Mouse (Mus musculus): ENCODE results near the gene Pdzd2. TPM values are rescaled to one million over a fixed set of nuclear protein-coding genes. Genes with fewer than 3 reads are reported as not detected.

Gene Pdzd2
- total and polyA plus RNA-seq, 2 experiments from 2014 or later, result 15.9 to 40.6 TPM

DNA sequence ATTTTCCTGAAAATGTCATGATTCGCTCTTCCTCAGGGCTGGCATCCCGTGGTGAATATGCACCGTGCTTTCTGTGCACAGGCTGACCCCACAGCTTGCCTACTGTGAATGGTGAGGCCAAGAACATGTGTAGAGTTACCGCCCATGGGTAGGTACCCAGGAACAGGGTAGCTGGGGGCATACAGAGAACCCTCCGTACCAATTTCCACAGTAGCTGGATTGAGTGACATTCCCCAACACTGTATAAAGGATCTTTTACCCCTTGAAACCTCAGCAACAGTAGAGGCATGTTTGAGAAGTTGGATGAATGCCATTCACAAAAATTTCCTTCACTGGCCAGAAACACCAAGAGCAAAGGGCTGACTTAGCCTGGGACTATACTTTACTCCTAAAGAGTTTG is 271.1 kb downstream of the Pdzd2 start:
- WGBS, result 50% methylated on average over 5 of the region's 5 CpGs
- H3K4me2 ChIP-seq (ENCODE audit: low read depth, low read length), result no peak overlapping the region
- no peak overlapping the region for H3K27ac ChIP-seq
- ATAC-seq, result peak; percentile 39
- DNase-seq (ENCODE audit: low spot score), result no peak
- H3K4me1 ChIP-seq (ENCODE audit: insufficient read depth, low read length), result no peaks in the 10 kb centered on the region
- no peak overlapping the region for H3K4me3 ChIP-seq (ENCODE audit: low read length)
- no peak overlapping the region for H3K9ac ChIP-seq (replicated peaks; ENCODE audit: low read length)
- H3K27me3 ChIP-seq (ENCODE audit: insufficient read depth, low read length), result no peaks in the 10 kb centered on the region
- H3K9me3 ChIP-seq (ENCODE audit: low read length), result no peaks in the 10 kb centered on the region
- H3K36me3 ChIP-seq (ENCODE audit: insufficient read depth, low read length), result no peaks in the 10 kb centered on the region
- TF ChIP-seq CTCF (IDR thresholded peaks at IDR 0.05; ENCODE audit: low read depth), result no peak

DNA sequence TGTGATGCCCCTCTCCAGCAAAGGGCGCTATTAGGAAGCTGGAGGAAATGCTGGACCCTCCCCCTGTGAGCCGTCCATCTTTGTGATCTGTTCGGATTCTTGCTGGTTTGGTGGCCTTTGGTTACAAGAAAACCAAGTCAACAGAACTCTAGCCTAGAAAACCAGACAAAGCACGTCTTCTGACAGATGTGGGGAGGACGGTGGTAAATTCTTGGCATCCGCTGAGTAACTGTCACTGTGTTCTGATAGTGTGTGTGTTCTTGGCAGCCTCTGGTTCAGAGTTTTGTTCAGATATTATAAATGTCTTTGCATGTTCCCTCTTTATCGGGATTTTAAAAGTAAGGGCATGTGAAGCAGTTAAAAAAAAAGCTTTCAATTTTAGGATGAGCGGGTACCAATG is 274.0 kb downstream of the Pdzd2 start:
- WGBS, result 69% methylated on average over 8 of the region's 8 CpGs
- no peak overlapping the region for H3K9ac ChIP-seq (replicated peaks; ENCODE audit: low read length)
- H3K4me3 ChIP-seq (ENCODE audit: low read length), result no peak overlapping the region
- H3K36me3 ChIP-seq (ENCODE audit: insufficient read depth, low read length), result no peaks in the 10 kb centered on the region
- H3K27me3 ChIP-seq (ENCODE audit: insufficient read depth, low read length), result no peaks in the 10 kb centered on the region
- no peak for TF ChIP-seq CTCF (IDR thresholded peaks at IDR 0.05; ENCODE audit: low read depth)
- no peaks in the 10 kb centered on the region for H3K4me1 ChIP-seq (ENCODE audit: insufficient read depth, low read length)
- no peak overlapping the region for H3K27ac ChIP-seq
- ATAC-seq (no peak), DNase-seq (ENCODE audit: low spot score) (no peak)
- H3K4me2 ChIP-seq (ENCODE audit: low read depth, low read length), result no peak overlapping the region
- H3K9me3 ChIP-seq (ENCODE audit: low read length), result no peaks in the 10 kb centered on the region

DNA sequence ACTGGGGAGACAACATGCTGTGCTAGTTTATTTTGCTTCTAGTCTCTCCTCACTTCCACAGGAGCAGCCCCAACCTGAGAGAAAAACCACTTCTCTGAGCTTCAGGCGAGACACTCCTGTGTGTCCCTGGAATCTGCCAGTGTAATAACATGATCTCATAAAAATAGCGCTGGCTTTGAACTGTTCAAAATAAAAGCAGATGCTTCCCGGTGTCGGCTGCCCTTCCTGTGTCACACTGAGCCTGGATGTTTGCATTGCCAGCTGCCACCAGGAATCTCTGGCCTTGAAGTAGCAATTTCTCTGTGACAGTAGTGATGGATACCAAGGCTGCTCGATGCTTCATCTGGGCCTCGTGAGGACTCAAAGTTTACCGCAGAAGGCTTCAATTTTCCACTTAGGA is 282.9 kb downstream of the Pdzd2 start:
- H3K9ac ChIP-seq (replicated peaks; ENCODE audit: low read length), result no peak overlapping the region
- 49% methylated on average over 7 of the region's 7 CpGs for WGBS
- ATAC-seq (0 out of 2 replicates have a peak, but pooled peaks have one; percentile 39), DNase-seq (ENCODE audit: low spot score) (no peak)
- no peaks in the 10 kb centered on the region for H3K27me3 ChIP-seq (ENCODE audit: insufficient read depth, low read length)
- H3K9me3 ChIP-seq (ENCODE audit: low read length), result no peaks in the 10 kb centered on the region
- no peak overlapping the region for H3K4me3 ChIP-seq (ENCODE audit: low read length)
- H3K36me3 ChIP-seq (ENCODE audit: insufficient read depth, low read length), result no peaks in the 10 kb centered on the region
- H3K4me2 ChIP-seq (ENCODE audit: low read depth, low read length), result no peak overlapping the region
- no peak for TF ChIP-seq CTCF (IDR thresholded peaks at IDR 0.05; ENCODE audit: low read depth)
- peaks cover 4% of the 10 kb centered on the region; the same call in 1 of the 2 replicates for H3K4me1 ChIP-seq (ENCODE audit: insufficient read depth, low read length)
- no peak overlapping the region for H3K27ac ChIP-seq

GRCm38 (mm10) chr15:12453343-12453742 is 286.4 kb downstream of the Pdzd2 start:
- no peaks in the 10 kb centered on the region for H3K27me3 ChIP-seq (ENCODE audit: insufficient read depth, low read length)
- no peak for TF ChIP-seq CTCF (IDR thresholded peaks at IDR 0.05; ENCODE audit: low read depth)
- 94% methylated on average over 2 of the region's 2 CpGs for WGBS
- H3K4me3 ChIP-seq (ENCODE audit: low read length), result no peak overlapping the region
- H3K9me3 ChIP-seq (ENCODE audit: low read length), result no peaks in the 10 kb centered on the region
- peaks cover 4% of the 10 kb centered on the region; the same call in 1 of the 2 replicates for H3K4me1 ChIP-seq (ENCODE audit: insufficient read depth, low read length)
- H3K27ac ChIP-seq, result no peak overlapping the region
- DNase-seq (ENCODE audit: low spot score) (no peak), ATAC-seq (no peak)
- no peaks in the 10 kb centered on the region for H3K36me3 ChIP-seq (ENCODE audit: insufficient read depth, low read length)
- H3K4me2 ChIP-seq (ENCODE audit: low read depth, low read length), result no peak overlapping the region
- H3K9ac ChIP-seq (replicated peaks; ENCODE audit: low read length), result no peak overlapping the region

GRCm38 (mm10) chr15:12452141-12452995 is 287.4 kb downstream of the Pdzd2 start:
- DNase-seq (ENCODE audit: low spot score) (no peak), ATAC-seq (no peak)
- 0 out of 2 replicates have a peak overlapping the region, but pooled peaks have one; percentile 6 for H3K27ac ChIP-seq
- WGBS, result 61% methylated on average over 6 of the region's 6 CpGs
- no peak overlapping the region for H3K4me3 ChIP-seq (ENCODE audit: low read length)
- H3K4me2 ChIP-seq (ENCODE audit: low read depth, low read length), result no peak overlapping the region
- no peaks in the 10 kb centered on the region for H3K36me3 ChIP-seq (ENCODE audit: insufficient read depth, low read length)
- H3K27me3 ChIP-seq (ENCODE audit: insufficient read depth, low read length), result no peaks in the 10 kb centered on the region
- no peak overlapping the region for H3K9ac ChIP-seq (replicated peaks; ENCODE audit: low read length)
- H3K9me3 ChIP-seq (ENCODE audit: low read length), result no peaks in the 10 kb centered on the region
- TF ChIP-seq CTCF (IDR thresholded peaks at IDR 0.05; ENCODE audit: low read depth), result no peak
- peaks cover 4% of the 10 kb centered on the region; the same call in 1 of the 2 replicates for H3K4me1 ChIP-seq (ENCODE audit: insufficient read depth, low read length)

- ATAC-seq (peak; percentile 43; the same call in 1 of the 2 replicates), DNase-seq (ENCODE audit: low spot score) (no peak)
- Histone ChIP-seq H3K4me3 (ENCODE audit: low read length) (no peak overlapping the region), H3K9ac (replicated peaks; ENCODE audit: low read length) (no peak overlapping the region), H3K27me3 (ENCODE audit: insufficient read depth, low read length) (no peaks in the 10 kb centered on the region), H3K36me3 (ENCODE audit: insufficient read depth, low read length) (no peaks in the 10 kb centered on the region), H3K4me2 (ENCODE audit: low read depth, low read length) (no peak overlapping the region), H3K27ac (peak overlapping the region; percentile 6; the same call in 1 of the 2 replicates), H3K9me3 (ENCODE audit: low read length) (no peaks in the 10 kb centered on the region), H3K4me1 (ENCODE audit: insufficient read depth, low read length) (peaks cover under 1% of the 10 kb centered on the region; the same call in 1 of the 2 replicates)
- TF ChIP-seq CTCF (IDR thresholded peaks at IDR 0.05; ENCODE audit: low read depth), result no peak
- 62% methylated on average over 4 of the region's 4 CpGs for WGBS
Observed at GRCm38 (mm10) chr15:12451448-12451847, 288.3 kb downstream of the Pdzd2 start.

GRCm38 (mm10) chr15:12450790-12451189 is 288.9 kb downstream of the Pdzd2 start:
- DNase-seq (ENCODE audit: low spot score) (no peak), ATAC-seq (no peak)
- Histone ChIP-seq H3K4me1 (ENCODE audit: insufficient read depth, low read length) (no peaks in the 10 kb centered on the region), H3K4me2 (ENCODE audit: low read depth, low read length) (no peak overlapping the region), H3K9ac (replicated peaks; ENCODE audit: low read length) (no peak overlapping the region), H3K27ac (0 out of 2 replicates have a peak overlapping the region, but pooled peaks have one; percentile 6), H3K36me3 (ENCODE audit: insufficient read depth, low read length) (no peaks in the 10 kb centered on the region), H3K4me3 (ENCODE audit: low read length) (no peak overlapping the region), H3K27me3 (ENCODE audit: insufficient read depth, low read length) (no peaks in the 10 kb centered on the region), H3K9me3 (ENCODE audit: low read length) (no peaks in the 10 kb centered on the region)
- no peak for TF ChIP-seq CTCF (IDR thresholded peaks at IDR 0.05; ENCODE audit: low read depth)
- 86% methylated on average over 6 of the region's 6 CpGs for WGBS
